Mouse (Mus musculus) CH12F3 (cell line): ENCODE measurements around the gene Trappc12.

Experiments used
- in situ Hi-C: fragments of 300-500 bp; cut with MboI; formaldehyde crosslinking; loops from 2 replicates; pipeline ENCODE4 v1.14.3; 2020; ENCODE audit warnings: low sequenced_read_pairs

Trappc12 gene

GRCm38 (mm10) chr12:28690730-28691129 lies 59.5 kb downstream of the Trappc12 start:
- in situ Hi-C loops, result no loop called here

- in situ Hi-C loops, result no loop called here
These were observed 61.3 kb downstream of the Trappc12 start for GRCm38 (mm10) chr12:28688996-28689395.

- in situ Hi-C loops, result no loop called here
These were observed 63.9 kb downstream of the Trappc12 start for GRCm38 (mm10) chr12:28686199-28686879.

GRCm38 (mm10) chr12:28685771-28686170 lies 64.5 kb downstream of the Trappc12 start:
- in situ Hi-C loops, result no loop called here

GRCm38 (mm10) chr12:28684674-28685073 lies 65.6 kb downstream of the Trappc12 start:
- in situ Hi-C loops, result no loop called here

- in situ Hi-C loops, result no loop called here
These were observed 74.4 kb downstream of the Trappc12 start for GRCm38 (mm10) chr12:28675925-28676209.

- in situ Hi-C loops, result no loop called here
These were observed 74.9 kb downstream of the Trappc12 start, which contains the start of gene Adi1 for GRCm38 (mm10) chr12:28675121-28675924. Gene Adi1 (plus strand): TSS chr12:28675231.

- in situ Hi-C loops, result no loop called here
These were observed 76.1 kb downstream of the Trappc12 start for GRCm38 (mm10) chr12:28674038-28674720.

GRCm38 (mm10) chr12:28667287-28667686 lies 83.0 kb downstream of the Trappc12 start:
- in situ Hi-C loops, result no loop called here

- in situ Hi-C loops, result no loop called here
These were observed 83.5 kb downstream of the Trappc12 start for GRCm38 (mm10) chr12:28666734-28667133.

GRCm38 (mm10) chr12:28662628-28663027 lies 87.6 kb downstream of the Trappc12 start:
- in situ Hi-C loops, result no loop called here

GRCm38 (mm10) chr12:28649141-28650110 lies 100.8 kb downstream of the Trappc12 start, which contains the start of gene Rnaseh1:
Gene Rnaseh1 (plus strand): TSS chr12:28649602.
- in situ Hi-C loops, result no loop called here
